ENCODE assay signal across 7 mouse cellular contexts in genomic region chr8:90349709-90350562, GRCm38 (mm10). TPM values are rescaled to one million over a fixed set of nuclear protein-coding genes. Genes with fewer than 3 reads are reported as not detected.
DNase-seq lines count a peak whose midpoint lies in the region; ATAC-seq and TF ChIP-seq lines count a peak whose summit lies in the region.

No protein-coding gene starts in this region.

- no peak overlapping the region for H3K9ac ChIP-seq in midbrain, embryonic 13.5 days (replicated peaks)
- no peak overlapping the region for H3K9ac ChIP-seq in embryonic facial prominence, embryonic 15.5 days
- no peak overlapping the region for H3K9ac ChIP-seq in midbrain, postnatal 0 days (replicated peaks; ENCODE audit: low read length, poor library complexity, severe bottlenecking)

- H3K36me3 ChIP-seq in midbrain, embryonic 10.5 days: no peaks in the 10 kb centered on the region
- no peaks in the 10 kb centered on the region for H3K36me3 ChIP-seq in midbrain, embryonic 13.5 days
- H3K36me3 ChIP-seq in embryonic facial prominence, embryonic 15.5 days: no peaks in the 10 kb centered on the region
- no peaks in the 10 kb centered on the region for H3K36me3 ChIP-seq in midbrain, postnatal 0 days (ENCODE audit: insufficient read depth, low read length)
- H3K36me3 ChIP-seq in thymus, adult 2 months (ENCODE audit: control insufficient read depth, insufficient read depth, low read length): no peaks in the 10 kb centered on the region

- H3K9me3 ChIP-seq in midbrain, embryonic 10.5 days (replicated peaks): no peaks in the 10 kb centered on the region
- no peaks in the 10 kb centered on the region for H3K9me3 ChIP-seq in midbrain, embryonic 13.5 days
- no peaks in the 10 kb centered on the region for H3K9me3 ChIP-seq in embryonic facial prominence, embryonic 15.5 days (replicated peaks)
- no peaks in the 10 kb centered on the region for H3K9me3 ChIP-seq in midbrain, postnatal 0 days (ENCODE audit: low read length)

- no peak overlapping the region for H3K4me2 ChIP-seq in midbrain, embryonic 13.5 days (replicated peaks)
- H3K4me2 ChIP-seq in embryonic facial prominence, embryonic 15.5 days (replicated peaks): no peak overlapping the region
- no peak overlapping the region for H3K4me2 ChIP-seq in midbrain, postnatal 0 days (ENCODE audit: low read depth, low read length, poor library complexity, severe bottlenecking)

- H3K27me3 ChIP-seq in midbrain, embryonic 10.5 days (ENCODE audit: low read depth, poor library complexity, severe bottlenecking): peaks cover 21% of the 10 kb centered on the region
- H3K27me3 ChIP-seq in midbrain, embryonic 13.5 days: no peaks in the 10 kb centered on the region
- H3K27me3 ChIP-seq in embryonic facial prominence, embryonic 15.5 days: peaks cover 4% of the 10 kb centered on the region; the same call in 1 of the 2 replicates
- H3K27me3 ChIP-seq in midbrain, postnatal 0 days (ENCODE audit: insufficient read depth, low read length): no peaks in the 10 kb centered on the region
- no peaks in the 10 kb centered on the region; the same call in 1 of the 2 replicates for H3K27me3 ChIP-seq in thymus, adult 2 months (ENCODE audit: control insufficient read depth, insufficient read depth, low read length)

- peak overlapping the region; percentile 100 for H3K27ac ChIP-seq in midbrain, embryonic 10.5 days (replicated peaks)
- H3K27ac ChIP-seq in midbrain, embryonic 13.5 days: no peak overlapping the region; the same call in 1 of the 2 replicates
- H3K27ac ChIP-seq in embryonic facial prominence, embryonic 15.5 days (replicated peaks): no peak overlapping the region
- no peak overlapping the region for H3K27ac ChIP-seq in midbrain, postnatal 0 days (ENCODE audit: low read depth, low read length)
- H3K27ac ChIP-seq in thymus, adult 2 months (ENCODE audit: control insufficient read depth, insufficient read depth, low read length): no peak overlapping the region

- 16% methylated on average over 13 of the region's 13 CpGs for WGBS in midbrain, embryonic 10.5 days
- WGBS in midbrain, embryonic 13.5 days: 18% methylated on average over 13 of the region's 13 CpGs
- 26% methylated on average over 13 of the region's 13 CpGs for WGBS in embryonic facial prominence, embryonic 15.5 days
- WGBS in midbrain, postnatal 0 days: 21% methylated on average over 13 of the region's 13 CpGs
- 77% methylated on average over 13 of the region's 13 CpGs for WGBS in thymus, adult 2 months

- ATAC-seq in midbrain, embryonic 13.5 days: no peak
- ATAC-seq in embryonic facial prominence, embryonic 15.5 days (ENCODE audit: insufficient number of reproducible peaks, low FRiP score, low TSS enrichment, low read depth): peak; percentile 22; the same call in 1 of the 2 replicates
- no peak for ATAC-seq in midbrain, postnatal 0 days (ENCODE audit: low FRiP score)

- peak overlapping the region; percentile 92; the same call in 1 of the 2 replicates for H3K4me3 ChIP-seq in midbrain, embryonic 10.5 days
- H3K4me3 ChIP-seq in midbrain, embryonic 13.5 days (replicated peaks): no peak overlapping the region
- no peak overlapping the region for H3K4me3 ChIP-seq in embryonic facial prominence, embryonic 15.5 days (replicated peaks)
- H3K4me3 ChIP-seq in midbrain, postnatal 0 days (ENCODE audit: low read depth, low read length): no peak overlapping the region
- no peak overlapping the region for H3K4me3 ChIP-seq in thymus, adult 2 months (ENCODE audit: control insufficient read depth, insufficient read depth, low read length)

- TF ChIP-seq POLR2A in thymus, adult 2 months (IDR thresholded peaks at IDR 0.05; ENCODE audit: control insufficient read depth, extremely low read depth, insufficient read depth, low read length, poor library complexity): no peak

- DNase-seq in midbrain, embryonic 10.5 days (ENCODE audit: low spot score): peak; percentile 45
- peak; percentile 19 for DNase-seq in kidney, adult 9 months
- peak; percentile 59 for DNase-seq in midbrain, postnatal 0 days (ENCODE audit: low spot score)
- no peak for DNase-seq in thymus, adult 2 months
- DNase-seq in right cerebral cortex, postnatal 25 days: no peak

- peaks cover 71% of the 10 kb centered on the region for H3K4me1 ChIP-seq in midbrain, embryonic 10.5 days
- H3K4me1 ChIP-seq in midbrain, embryonic 13.5 days (replicated peaks): peaks cover 50% of the 10 kb centered on the region
- peaks cover 24% of the 10 kb centered on the region for H3K4me1 ChIP-seq in embryonic facial prominence, embryonic 15.5 days
- H3K4me1 ChIP-seq in midbrain, postnatal 0 days (ENCODE audit: insufficient read depth, low read length): peaks cover 3% of the 10 kb centered on the region; the same call in 1 of the 2 replicates
- H3K4me1 ChIP-seq in thymus, adult 2 months (replicated peaks; ENCODE audit: control insufficient read depth, insufficient read depth, low read length): peaks cover 13% of the 10 kb centered on the region

- TF ChIP-seq CTCF in midbrain, postnatal 0 days (IDR thresholded peaks at IDR 0.05): peak; percentile 73
- no peak for TF ChIP-seq CTCF in thymus, adult 2 months (IDR thresholded peaks at IDR 0.05; ENCODE audit: borderline replicate concordance, control insufficient read depth, extremely low read depth, insufficient read depth, low read length, poor library complexity)

RNA-seq across cellular contexts. Expression of gene Tox3, which starts 1.8 kb away (rescaled TPM):
- polyA plus RNA-seq in midbrain, embryonic 10.5 days (2016; fragmentation: Nextera tagmentation; extraction: Ambion mirVana): 14.8 and 19.1 TPM in 2 replicates
- 31.4 and 34.3 TPM in 2 replicates for polyA plus RNA-seq in midbrain, embryonic 13.5 days (2015; fragmentation: Nextera tagmentation; extraction: Ambion mirVana)
- polyA plus RNA-seq in embryonic facial prominence, embryonic 15.5 days (2015; fragmentation: Nextera tagmentation; extraction: Ambion mirVana): 4.8 and 5.7 TPM in 2 replicates
- total RNA-seq in midbrain, postnatal 0 days (2014; rRNA removed): 38.0 and 46.1 TPM in 2 replicates
- polyA plus RNA-seq in midbrain, postnatal 0 days (2015; fragmentation: Nextera tagmentation; extraction: Ambion mirVana): 27.9 and 31.0 TPM in 2 replicates
- 7.8 and 8.4 TPM in 2 replicates for polyA plus RNA-seq in thymus, adult 2 months (2012; rRNA removed)

Comparison
In these comparisons a context has a peak if more than half of its experiments do, and no peak if none do; other contexts are left out.
1. DNase-seq: peak in midbrain, embryonic 10.5 days (single experiment), kidney, adult 9 months (single experiment) and midbrain, postnatal 0 days (single experiment); none in thymus, adult 2 months (single experiment) and right cerebral cortex, postnatal 25 days (single experiment).